Mouse (Mus musculus): ENCODE results near the gene Hecw2.

The Hecw2 gene

GRCm38 (mm10) chr1:54110920-54111605 lies 83.9 kb downstream of the Hecw2 start:
- DNase-seq, result no peak

- DNase-seq, result no peak
Measured at GRCm38 (mm10) chr1:54109255-54109654, 85.7 kb downstream of the Hecw2 start.

- DNase-seq, result no peak
Measured at GRCm38 (mm10) chr1:54106756-54107155, 88.2 kb downstream of the Hecw2 start.

- no peak for DNase-seq
Measured at GRCm38 (mm10) chr1:54079708-54080107, 115.3 kb downstream of the Hecw2 start.

- no peak for DNase-seq
Measured at GRCm38 (mm10) chr1:54074456-54074855, 120.5 kb downstream of the Hecw2 start.

- no peak for DNase-seq
Measured at GRCm38 (mm10) chr1:54070121-54070520, 124.8 kb downstream of the Hecw2 start.

- DNase-seq, result no peak
Measured at GRCm38 (mm10) chr1:54068248-54068647, 126.7 kb downstream of the Hecw2 start.

GRCm38 (mm10) chr1:54065434-54065833 lies 129.5 kb downstream of the Hecw2 start:
- DNase-seq, result no peak

- DNase-seq, result no peak
Measured at GRCm38 (mm10) chr1:54061078-54061477, 133.9 kb downstream of the Hecw2 start.

- DNase-seq, result no peak
Measured at GRCm38 (mm10) chr1:54059731-54060130, 135.2 kb downstream of the Hecw2 start.

- DNase-seq, result no peak
Measured at GRCm38 (mm10) chr1:54052771-54053170, 142.2 kb downstream of the Hecw2 start.

- no peak for DNase-seq
Measured at GRCm38 (mm10) chr1:54046923-54047322, 148.0 kb downstream of the Hecw2 start.

GRCm38 (mm10) chr1:54039062-54039461 lies 155.9 kb downstream of the Hecw2 start:
- DNase-seq, result no peak

- no peak for DNase-seq
Measured at GRCm38 (mm10) chr1:54017686-54018085, 177.3 kb downstream of the Hecw2 start.

- DNase-seq, result no peak
Measured at GRCm38 (mm10) chr1:54015739-54016138, 179.2 kb downstream of the Hecw2 start.

- no peak for DNase-seq
Measured at GRCm38 (mm10) chr1:54012414-54012813, 182.6 kb downstream of the Hecw2 start.

GRCm38 (mm10) chr1:54009418-54010064 lies 185.4 kb downstream of the Hecw2 start:
- DNase-seq, result no peak

- DNase-seq, result no peak
Measured at GRCm38 (mm10) chr1:54005860-54006386, 189.0 kb downstream of the Hecw2 start.

GRCm38 (mm10) chr1:54003288-54003687 lies 191.7 kb downstream of the Hecw2 start:
- no peak for DNase-seq

- DNase-seq, result no peak
Measured at GRCm38 (mm10) chr1:54002077-54002476, 192.9 kb downstream of the Hecw2 start.

GRCm38 (mm10) chr1:53997239-53997638 lies 197.7 kb downstream of the Hecw2 start:
- no peak for DNase-seq

GRCm38 (mm10) chr1:53986185-53986892 lies 208.6 kb downstream of the Hecw2 start:
- DNase-seq, result no peak

GRCm38 (mm10) chr1:53978514-53978831 lies 216.5 kb downstream of the Hecw2 start:
- DNase-seq, result no peak
